Mouse (Mus musculus): ENCODE measurements around the gene Pde4c.
A peak's percentile ranks its signal among the peaks of the same experiment; 100 is the strongest.

Gene Pde4c

DNA sequence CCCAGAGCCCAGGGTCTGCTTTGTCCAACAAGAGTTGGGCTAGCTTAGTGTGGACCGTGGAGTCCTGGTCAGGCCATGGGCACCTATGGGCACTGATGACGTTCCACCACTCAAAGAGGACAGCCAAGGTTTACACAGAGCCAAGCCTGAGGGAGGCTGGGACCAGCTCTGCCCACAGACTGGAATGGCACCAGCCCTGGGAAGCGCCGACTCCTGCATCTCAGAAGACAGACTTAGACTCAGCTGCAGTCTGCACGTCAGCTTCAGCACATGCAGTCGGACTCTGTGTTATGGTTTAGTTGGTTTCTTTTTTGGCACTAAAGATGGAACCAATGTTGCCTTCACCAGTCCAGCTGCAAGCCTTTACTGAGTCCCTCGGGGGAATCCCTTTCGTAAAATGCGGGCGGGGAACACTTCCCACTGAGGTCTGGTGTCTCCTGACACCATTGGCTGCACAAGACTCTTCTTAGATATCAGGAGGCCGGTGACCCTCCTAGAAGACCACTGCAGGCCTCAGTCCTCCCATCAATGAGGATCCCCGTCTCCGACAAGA lies 26.7 kb downstream of the Pde4c start:
- DNase-seq (ENCODE audit: extremely low read depth, low read depth) = no peak

GRCm38 (mm10) chr8:70752000-70752764 lies 28.7 kb downstream of the Pde4c start:
- no peak for DNase-seq (ENCODE audit: extremely low read depth, low read depth)

DNA sequence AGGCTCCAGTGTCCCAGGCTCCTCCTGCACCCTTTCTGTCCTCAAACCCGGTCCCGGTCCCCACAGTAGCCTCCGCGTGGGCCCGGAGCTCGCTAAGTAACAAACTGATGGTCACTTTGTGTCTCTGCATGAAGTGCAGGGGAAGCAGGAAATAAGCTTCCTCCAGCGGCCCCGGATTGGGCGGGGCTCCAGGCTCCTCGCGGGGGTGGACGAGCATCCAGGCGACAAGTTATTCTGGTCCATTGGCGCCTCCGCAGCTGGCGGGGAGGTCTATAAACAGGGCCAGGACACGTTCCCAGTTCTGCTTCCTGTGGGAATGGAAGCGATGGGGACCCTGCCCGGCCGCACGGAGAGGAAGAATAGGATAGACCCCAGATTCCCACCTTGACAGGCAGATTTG lies 29.6 kb downstream of the Pde4c start:
- peak; percentile 65 for DNase-seq (ENCODE audit: extremely low read depth, low read depth)

- DNase-seq (ENCODE audit: extremely low read depth, low read depth) = peak; percentile 99
Observed at GRCm38 (mm10) chr8:70754043-70754870, 30.7 kb downstream of the Pde4c start, which contains the start of gene Rab3a. Gene Rab3a, plus strand, starts transcription at chr8:70754679.

DNA sequence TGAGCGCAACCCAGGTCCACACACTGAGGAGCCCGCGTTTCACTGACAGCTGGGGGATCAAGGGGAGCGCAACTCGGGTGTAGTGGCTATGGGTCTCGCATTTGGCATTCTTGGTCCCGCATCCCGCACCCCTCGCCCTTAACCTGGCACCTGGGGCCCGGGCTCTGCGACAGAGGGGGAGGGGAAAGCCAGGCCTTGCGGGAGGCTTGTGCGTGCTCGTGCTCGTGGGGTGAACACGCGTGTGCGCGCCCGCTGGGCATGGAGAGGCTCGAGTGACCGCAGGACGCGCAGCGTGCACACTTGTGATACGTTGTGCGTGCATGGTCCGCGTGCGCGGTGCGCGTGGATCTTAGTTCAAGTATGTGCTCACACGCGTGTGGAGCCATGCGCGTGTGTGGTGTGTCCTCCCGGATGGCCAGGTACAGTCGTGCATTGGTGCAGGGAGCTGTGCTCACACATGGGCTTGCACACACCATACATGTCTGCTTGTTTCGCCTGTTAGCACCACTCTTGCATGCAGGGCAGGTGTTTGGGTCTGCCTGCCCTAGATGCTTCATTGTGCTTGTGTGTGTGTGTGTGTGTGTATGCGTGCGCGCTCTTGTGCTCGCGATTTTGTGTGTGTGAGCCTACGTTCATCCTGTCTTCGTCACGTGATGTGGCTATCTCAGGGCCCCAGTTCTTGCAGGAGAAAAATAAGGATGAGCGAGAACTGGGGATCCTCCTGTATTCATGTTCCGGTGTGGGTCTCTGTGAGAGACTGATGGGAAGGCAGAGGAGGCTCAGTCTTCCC lies 31.5 kb downstream of the Pde4c start:
- no peak for DNase-seq (ENCODE audit: extremely low read depth, low read depth)

GRCm38 (mm10) chr8:70755661-70756475 lies 32.3 kb downstream of the Pde4c start:
- DNase-seq (ENCODE audit: extremely low read depth, low read depth) = no peak

GRCm38 (mm10) chr8:70756476-70757040 lies 33.0 kb downstream of the Pde4c start:
- no peak for DNase-seq (ENCODE audit: extremely low read depth, low read depth)

GRCm38 (mm10) chr8:70757523-70758307 lies 34.2 kb downstream of the Pde4c start:
- DNase-seq (ENCODE audit: extremely low read depth, low read depth) = no peak

DNA sequence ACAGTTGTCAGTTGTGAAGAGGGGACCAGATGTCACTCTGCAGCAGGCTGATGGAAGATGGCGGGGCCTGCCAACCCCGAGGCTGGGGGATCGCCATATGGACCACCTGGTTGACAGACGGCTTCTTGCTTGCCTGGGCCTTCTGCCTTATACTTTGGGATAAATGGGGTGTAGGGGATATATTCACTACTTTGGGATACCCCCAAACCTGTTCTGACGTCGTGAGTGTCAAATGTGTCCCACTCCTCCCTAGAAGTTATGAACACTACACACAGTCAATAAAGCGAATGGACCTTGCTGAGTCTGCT lies 34.7 kb downstream of the Pde4c start:
- DNase-seq (ENCODE audit: extremely low read depth, low read depth) = no peak

DNA sequence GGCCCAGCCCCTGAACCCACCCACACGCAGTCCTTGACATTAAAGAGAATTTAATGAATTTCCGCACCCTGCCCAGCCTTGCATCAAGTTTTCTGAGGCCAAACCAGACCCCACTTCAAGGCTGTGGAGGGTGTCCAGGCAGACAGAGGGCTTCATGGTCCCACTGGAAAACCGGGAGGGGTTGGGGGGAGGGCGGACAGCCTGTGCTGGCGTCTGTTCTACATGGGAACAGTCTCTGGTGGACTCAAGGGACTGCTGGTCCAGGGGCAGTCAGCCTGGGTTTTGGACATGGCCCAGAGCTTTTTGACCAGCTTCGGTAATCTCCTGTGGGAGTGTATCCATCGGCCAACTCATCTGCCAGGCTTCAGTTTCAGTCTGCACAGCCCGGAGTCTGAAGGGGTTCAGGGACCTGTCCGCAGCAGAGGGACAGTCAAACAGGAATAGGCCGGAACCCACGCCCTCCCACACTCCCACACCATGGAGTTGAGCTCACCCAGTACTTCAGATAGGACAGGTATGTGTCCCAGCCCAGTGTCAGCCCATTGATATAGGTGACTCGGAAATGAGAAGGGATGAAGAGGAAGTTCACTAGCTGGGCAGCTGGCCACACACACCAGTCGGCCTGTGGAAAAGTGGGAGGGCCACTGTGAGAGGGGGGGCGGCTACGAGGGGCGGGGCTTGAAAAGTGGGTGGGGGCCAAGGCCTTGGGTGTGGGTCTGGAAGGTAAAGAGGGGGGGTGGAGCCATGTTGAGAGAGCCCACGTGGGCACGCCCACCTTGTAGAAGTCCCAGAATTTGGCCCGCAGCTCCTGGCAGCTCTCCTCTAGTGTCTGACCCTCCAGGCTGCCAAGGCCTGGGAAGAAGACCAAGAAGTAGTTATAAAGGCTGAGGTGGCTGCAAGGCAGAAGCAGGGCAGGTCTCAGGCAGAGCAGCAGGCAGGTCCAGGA lies 35.4 kb downstream of the Pde4c start:
- DNase-seq (ENCODE audit: extremely low read depth, low read depth) = no peak

DNA sequence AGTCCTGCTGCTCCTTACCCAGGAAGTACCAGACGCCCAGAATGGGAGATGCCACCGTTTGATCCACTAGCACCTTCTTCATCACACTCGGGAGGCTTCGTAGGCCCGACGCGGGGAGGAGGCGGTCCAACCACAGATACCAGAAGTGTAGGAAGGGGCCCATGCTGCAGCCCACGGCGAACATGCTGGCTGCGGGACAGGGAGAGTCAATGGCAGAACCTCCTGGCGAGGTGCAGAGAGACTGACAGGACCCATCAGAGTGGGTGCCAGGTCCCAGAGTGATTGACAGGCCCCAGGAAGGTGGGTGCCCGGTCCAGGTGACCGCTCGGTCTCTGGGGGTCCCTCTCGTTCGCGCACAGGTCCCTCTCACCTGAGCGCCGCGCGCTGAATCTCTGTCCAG lies 36.8 kb downstream of the Pde4c start:
- DNase-seq (ENCODE audit: extremely low read depth, low read depth) = no peak

GRCm38 (mm10) chr8:70760775-70761406 lies 37.4 kb downstream of the Pde4c start, which contains the start of gene Mpv17l2:
Gene Mpv17l2, minus strand, starts transcription at chr8:70760946.
- DNase-seq (ENCODE audit: extremely low read depth, low read depth) = peak; percentile 99

GRCm38 (mm10) chr8:70762118-70762517 lies 38.6 kb downstream of the Pde4c start:
- peak; percentile 54 for DNase-seq (ENCODE audit: extremely low read depth, low read depth)

DNA sequence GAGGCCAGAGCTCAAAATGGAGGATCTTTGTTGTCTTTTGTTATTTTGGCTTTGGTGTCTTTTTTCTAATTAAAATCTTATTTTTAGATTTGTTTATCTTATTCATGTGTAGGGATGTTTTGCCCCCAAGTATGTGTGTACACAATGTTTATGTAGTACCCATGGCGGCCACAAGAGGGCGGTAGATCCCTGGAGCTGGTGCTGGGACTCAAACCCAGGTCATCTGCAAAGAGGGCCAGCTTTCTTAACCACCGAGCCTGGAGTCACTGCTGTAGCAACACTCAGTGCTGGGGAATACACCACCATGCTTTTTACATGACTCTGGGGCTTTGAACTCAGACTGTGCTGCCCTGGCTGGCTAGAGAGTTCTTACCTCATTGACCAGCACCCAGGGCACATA lies 39.8 kb downstream of the Pde4c start:
- DNase-seq (ENCODE audit: extremely low read depth, low read depth) = no peak

DNA sequence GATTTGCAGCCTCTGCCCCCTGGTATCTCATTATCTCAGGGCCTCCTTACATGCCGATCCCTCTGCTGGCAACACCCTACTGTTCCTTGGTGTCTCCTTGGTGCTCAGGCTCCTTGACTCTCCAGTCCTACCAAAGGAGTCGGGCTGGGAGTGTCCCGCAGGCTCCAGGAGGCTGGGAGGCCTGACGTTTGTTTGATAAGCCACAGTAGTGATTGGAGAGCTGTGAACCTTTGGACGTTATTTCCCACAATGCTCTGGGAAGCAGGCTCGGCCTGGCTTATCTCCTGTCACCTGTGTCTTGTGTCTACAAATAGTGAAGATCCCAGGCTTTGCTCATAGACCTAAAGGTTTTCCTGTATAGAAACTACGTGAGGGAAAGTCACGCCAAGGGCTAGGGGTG lies 40.5 kb downstream of the Pde4c start:
- peak; percentile 56 for DNase-seq (ENCODE audit: extremely low read depth, low read depth)

GRCm38 (mm10) chr8:70764676-70765075 lies 41.2 kb downstream of the Pde4c start:
- DNase-seq (ENCODE audit: extremely low read depth, low read depth) = no peak

DNA sequence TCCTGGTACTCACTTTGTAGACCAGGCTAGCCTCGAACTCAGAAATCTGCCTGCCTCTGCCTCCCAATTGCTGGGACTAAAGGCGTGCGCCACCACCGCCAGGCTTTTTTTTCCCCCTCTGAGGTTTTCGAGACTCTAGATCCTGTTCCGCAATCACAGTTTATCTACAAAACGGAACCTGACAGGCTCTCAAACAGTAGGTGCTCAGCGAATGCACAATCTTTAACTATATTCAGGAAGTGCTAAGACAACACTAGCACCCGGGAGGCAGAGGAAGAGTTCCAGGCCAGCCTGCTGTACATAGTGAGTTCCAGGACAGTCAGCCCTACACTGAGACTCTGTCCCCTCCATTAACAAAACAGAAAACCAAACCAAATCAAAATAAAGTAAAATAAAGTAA lies 41.8 kb downstream of the Pde4c start:
- no peak for DNase-seq (ENCODE audit: extremely low read depth, low read depth)

All from MEL-GATA-1-ER (cell line).